Mouse (Mus musculus): ENCODE results near the gene Hoxa9. TPM values are rescaled to one million over a fixed set of nuclear protein-coding genes. Genes with fewer than 3 reads are reported as not detected.
A peak's percentile ranks its signal among the peaks of the same experiment; 100 is the strongest.

The Hoxa9 gene
- polyA plus RNA-seq, 1 experiment: not detected

GRCm38 (mm10) chr6:52264106-52264790 is 33.4 kb upstream of the Hoxa9 start:
- no peak for TF ChIP-seq POLR2A (IDR thresholded peaks at IDR 0.05; ENCODE audit: insufficient read depth, low read depth, low read length)
- no peak for TF ChIP-seq CTCF (IDR thresholded peaks at IDR 0.05; ENCODE audit: insufficient read depth, low read depth, low read length)
- 7% methylated on average over 5 of the region's 5 CpGs for WGBS
- no peak overlapping the region for H3K27ac ChIP-seq (ENCODE audit: insufficient read depth, low read depth, low read length)
- no peak overlapping the region for H3K4me3 ChIP-seq (ENCODE audit: insufficient read depth, low read depth, low read length)
- H3K4me1 ChIP-seq (ENCODE audit: control insufficient read depth, insufficient read depth, low read length): no peaks in the 10 kb centered on the region

GRCm38 (mm10) chr6:52263321-52263585 is 32.4 kb upstream of the Hoxa9 start:
- H3K4me1 ChIP-seq (ENCODE audit: control insufficient read depth, insufficient read depth, low read length): no peaks in the 10 kb centered on the region
- H3K4me3 ChIP-seq (ENCODE audit: insufficient read depth, low read depth, low read length): no peak overlapping the region
- 2% methylated on average over 6 of the region's 6 CpGs for WGBS
- no peak for TF ChIP-seq POLR2A (IDR thresholded peaks at IDR 0.05; ENCODE audit: insufficient read depth, low read depth, low read length)
- no peak overlapping the region for H3K27ac ChIP-seq (ENCODE audit: insufficient read depth, low read depth, low read length)

- no peak overlapping the region for H3K27ac ChIP-seq (ENCODE audit: insufficient read depth, low read depth, low read length)
- no peak for TF ChIP-seq CTCF (IDR thresholded peaks at IDR 0.05; ENCODE audit: insufficient read depth, low read depth, low read length)
- TF ChIP-seq POLR2A (IDR thresholded peaks at IDR 0.05; ENCODE audit: insufficient read depth, low read depth, low read length): no peak
- WGBS: 6% methylated on average over 24 of the region's 24 CpGs
- no peaks in the 10 kb centered on the region for H3K4me1 ChIP-seq (ENCODE audit: control insufficient read depth, insufficient read depth, low read length)
- H3K4me3 ChIP-seq (ENCODE audit: insufficient read depth, low read depth, low read length): no peak overlapping the region
These were observed 31.8 kb upstream of the Hoxa9 start for GRCm38 (mm10) chr6:52262463-52263320.

- Histone ChIP-seq H3K27ac (ENCODE audit: insufficient read depth, low read depth, low read length) (no peak overlapping the region), H3K4me3 (ENCODE audit: insufficient read depth, low read depth, low read length) (no peak overlapping the region), H3K4me1 (ENCODE audit: control insufficient read depth, insufficient read depth, low read length) (no peaks in the 10 kb centered on the region)
- WGBS: 4% methylated on average over 9 of the region's 9 CpGs
- TF ChIP-seq POLR2A (IDR thresholded peaks at IDR 0.05; ENCODE audit: insufficient read depth, low read depth, low read length): no peak
- no peak for TF ChIP-seq CTCF (IDR thresholded peaks at IDR 0.05; ENCODE audit: insufficient read depth, low read depth, low read length)
These were observed 31.0 kb upstream of the Hoxa9 start for GRCm38 (mm10) chr6:52261751-52262462.

GRCm38 (mm10) chr6:52260654-52261575 is 30.0 kb upstream of the Hoxa9 start, which contains the start of gene Hoxa13:
Gene Hoxa13, minus strand, starts transcription at chr6:52260880.
- H3K4me1 ChIP-seq (ENCODE audit: control insufficient read depth, insufficient read depth, low read length): no peaks in the 10 kb centered on the region
- 2% methylated on average over 70 of the region's 72 CpGs for WGBS
- no peak within 1 kb of the TSS for H3K27ac ChIP-seq (ENCODE audit: insufficient read depth, low read depth, low read length)
- no peak within 1 kb of the TSS; the same call in 1 of the 2 replicates for H3K4me3 ChIP-seq (ENCODE audit: insufficient read depth, low read depth, low read length)
- no peak for TF ChIP-seq CTCF (IDR thresholded peaks at IDR 0.05; ENCODE audit: insufficient read depth, low read depth, low read length)
- TF ChIP-seq POLR2A (IDR thresholded peaks at IDR 0.05; ENCODE audit: insufficient read depth, low read depth, low read length): no peak

GRCm38 (mm10) chr6:52259811-52260261 is 28.9 kb upstream of the Hoxa9 start:
- 2% methylated on average over 39 of the region's 39 CpGs for WGBS
- no peak overlapping the region for H3K4me3 ChIP-seq (ENCODE audit: insufficient read depth, low read depth, low read length)
- TF ChIP-seq CTCF (IDR thresholded peaks at IDR 0.05; ENCODE audit: insufficient read depth, low read depth, low read length) (no peak), POLR2A (IDR thresholded peaks at IDR 0.05; ENCODE audit: insufficient read depth, low read depth, low read length) (no peak)
- H3K27ac ChIP-seq (ENCODE audit: insufficient read depth, low read depth, low read length): no peak overlapping the region
- no peaks in the 10 kb centered on the region for H3K4me1 ChIP-seq (ENCODE audit: control insufficient read depth, insufficient read depth, low read length)

- TF ChIP-seq POLR2A (IDR thresholded peaks at IDR 0.05; ENCODE audit: insufficient read depth, low read depth, low read length) (no peak), CTCF (IDR thresholded peaks at IDR 0.05; ENCODE audit: insufficient read depth, low read depth, low read length) (no peak)
- H3K4me1 ChIP-seq (ENCODE audit: control insufficient read depth, insufficient read depth, low read length): no peaks in the 10 kb centered on the region
- no peak overlapping the region for H3K4me3 ChIP-seq (ENCODE audit: insufficient read depth, low read depth, low read length)
- H3K27ac ChIP-seq (ENCODE audit: insufficient read depth, low read depth, low read length): no peak overlapping the region
- WGBS: 2% methylated on average over 25 of the region's 25 CpGs
These were observed 28.3 kb upstream of the Hoxa9 start for GRCm38 (mm10) chr6:52259081-52259790.

GRCm38 (mm10) chr6:52256956-52257355 is 26.1 kb upstream of the Hoxa9 start:
- Histone ChIP-seq H3K27ac (ENCODE audit: insufficient read depth, low read depth, low read length) (no peak overlapping the region), H3K4me3 (ENCODE audit: insufficient read depth, low read depth, low read length) (no peak overlapping the region), H3K4me1 (ENCODE audit: control insufficient read depth, insufficient read depth, low read length) (no peaks in the 10 kb centered on the region)
- 2% methylated on average over 6 of the region's 6 CpGs for WGBS
- TF ChIP-seq POLR2A (IDR thresholded peaks at IDR 0.05; ENCODE audit: insufficient read depth, low read depth, low read length): no peak
- TF ChIP-seq CTCF (IDR thresholded peaks at IDR 0.05; ENCODE audit: insufficient read depth, low read depth, low read length): 0 out of 2 replicates have a peak, but pooled peaks have one; percentile 17

Data from olfactory bulb, adult 2 months (tissue).